Mouse (Mus musculus): ENCODE data around the gene Irak3. TPM values are rescaled to one million over a fixed set of nuclear protein-coding genes. Genes with fewer than 3 reads are reported as not detected.

The Irak3 gene
- polyA plus RNA-seq, 1 experiment, result 0.62 TPM

DNA sequence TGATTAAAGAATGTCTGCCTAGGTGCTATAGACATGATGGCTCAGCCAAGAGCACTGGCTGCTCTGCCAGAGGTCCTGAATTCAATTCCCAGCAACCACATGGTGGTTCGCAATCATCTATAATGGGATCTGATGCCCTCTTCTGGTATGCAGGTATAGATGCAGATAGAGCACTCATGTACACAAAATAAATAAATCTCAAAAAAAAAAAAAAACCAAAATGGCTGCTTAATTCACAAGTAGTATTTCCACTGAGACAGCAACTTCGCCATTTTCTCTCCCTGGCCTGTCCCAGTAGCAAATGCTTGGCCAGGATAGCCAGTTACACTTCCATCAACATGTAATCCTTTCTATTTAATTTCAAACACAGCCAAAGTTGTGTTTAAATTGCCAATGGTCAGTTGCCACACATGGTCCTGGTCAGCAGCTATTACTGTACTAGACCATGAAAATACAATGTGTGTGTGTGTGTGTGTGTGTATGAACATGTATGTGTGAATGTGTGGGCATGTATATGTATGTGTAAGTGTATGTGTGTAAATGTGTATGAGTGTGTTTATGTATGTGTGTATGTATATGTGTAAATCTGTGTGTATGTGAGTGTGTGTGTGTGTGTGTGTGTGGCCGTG, 90.1 kb downstream of the Irak3 start:
- H3K4me3 ChIP-seq (replicated peaks; ENCODE audit: insufficient read depth, low read depth, low read length), result peak overlapping the region; percentile 97
- H3K27me3 ChIP-seq (ENCODE audit: control insufficient read depth, insufficient read depth, low read length), result no peaks in the 10 kb centered on the region
- WGBS, result 75% methylated on average over 3 of the region's 3 CpGs
- TF ChIP-seq POLR2A (IDR thresholded peaks at IDR 0.05; ENCODE audit: borderline replicate concordance, insufficient read depth, low read length) (no peak), CTCF (IDR thresholded peaks at IDR 0.05; ENCODE audit: borderline replicate concordance, insufficient read depth, low read depth, low read length) (no peak)
- DNase-seq, result no peak
- no peak overlapping the region for H3K27ac ChIP-seq (ENCODE audit: insufficient read depth, low read length)
- no peaks in the 10 kb centered on the region for H3K4me1 ChIP-seq (ENCODE audit: control insufficient read depth, insufficient read depth, low read length)

DNA sequence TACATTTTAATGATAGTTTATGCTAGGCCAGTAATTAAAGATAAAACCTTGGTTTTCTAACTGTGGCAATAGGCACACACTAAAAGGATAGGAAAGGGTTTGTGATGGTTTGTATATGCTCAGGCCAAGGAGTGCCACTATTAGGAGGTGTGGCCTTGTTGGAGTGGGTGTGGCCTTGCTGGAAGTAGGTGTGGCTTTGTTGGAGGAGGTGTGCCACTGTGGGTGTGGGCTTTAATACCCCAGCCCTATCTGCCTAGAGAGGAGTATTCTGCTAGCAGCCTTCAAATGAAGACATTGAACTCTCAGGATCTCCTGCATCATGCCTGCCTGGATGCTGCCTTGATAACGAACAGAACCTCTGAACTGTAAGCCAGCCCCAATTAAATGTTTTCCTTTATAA, 101.1 kb downstream of the Irak3 start:
- Histone ChIP-seq H3K27me3 (ENCODE audit: control insufficient read depth, insufficient read depth, low read length) (no peaks in the 10 kb centered on the region), H3K4me3 (replicated peaks; ENCODE audit: insufficient read depth, low read depth, low read length) (no peak overlapping the region), H3K4me1 (ENCODE audit: control insufficient read depth, insufficient read depth, low read length) (no peaks in the 10 kb centered on the region), H3K27ac (ENCODE audit: insufficient read depth, low read length) (no peak overlapping the region)
- TF ChIP-seq CTCF (IDR thresholded peaks at IDR 0.05; ENCODE audit: borderline replicate concordance, insufficient read depth, low read depth, low read length) (no peak), POLR2A (IDR thresholded peaks at IDR 0.05; ENCODE audit: borderline replicate concordance, insufficient read depth, low read length) (no peak)
- WGBS, result 83% methylated on average over 1 of the region's 1 CpGs
- DNase-seq, result no peak

DNA sequence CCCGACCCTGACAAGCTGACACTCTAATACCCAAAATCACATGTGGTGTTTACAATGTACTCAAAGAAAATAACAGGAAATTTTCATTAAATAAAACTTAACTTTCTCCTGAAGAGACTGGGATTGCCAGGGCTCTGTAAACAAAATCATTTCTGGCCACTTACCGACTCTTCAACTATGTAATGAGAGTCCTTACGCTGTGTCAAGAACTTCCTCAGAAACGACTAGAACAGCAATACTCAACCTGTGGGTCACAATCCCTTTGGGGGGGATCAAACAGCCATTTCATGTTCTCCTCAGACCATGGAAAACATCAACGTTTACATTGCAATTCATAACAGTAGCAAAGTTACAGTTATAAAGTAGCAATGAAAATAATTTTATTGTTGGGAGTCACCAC, 104.4 kb downstream of the Irak3 start:
- Histone ChIP-seq H3K27me3 (ENCODE audit: control insufficient read depth, insufficient read depth, low read length) (no peaks in the 10 kb centered on the region; the same call in 1 of the 2 replicates), H3K4me1 (ENCODE audit: control insufficient read depth, insufficient read depth, low read length) (no peaks in the 10 kb centered on the region), H3K4me3 (replicated peaks; ENCODE audit: insufficient read depth, low read depth, low read length) (no peak overlapping the region), H3K27ac (ENCODE audit: insufficient read depth, low read length) (no peak overlapping the region)
- WGBS, result 93% methylated on average over 5 of the region's 5 CpGs
- DNase-seq, result no peak
- no peak for TF ChIP-seq POLR2A (IDR thresholded peaks at IDR 0.05; ENCODE audit: borderline replicate concordance, insufficient read depth, low read length)

DNA sequence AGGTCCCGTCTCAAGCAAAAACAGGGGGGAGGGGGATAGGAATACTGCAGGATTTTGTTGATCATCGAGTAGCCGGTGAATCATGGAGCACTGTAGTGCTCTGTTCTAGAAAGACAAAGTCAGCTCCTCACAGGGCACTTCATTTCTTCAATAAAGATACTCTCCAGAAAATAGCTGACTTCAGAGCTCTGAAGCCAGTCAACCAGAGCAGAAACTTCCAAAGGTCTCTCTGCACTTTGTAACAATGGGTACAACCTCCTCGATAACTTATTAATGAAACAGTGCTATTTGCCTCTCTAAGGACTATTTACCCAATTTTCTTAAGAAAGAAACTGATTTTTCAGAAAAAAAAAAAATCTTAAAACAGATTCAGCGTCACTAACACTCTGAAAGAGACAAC, 106.2 kb downstream of the Irak3 start:
- 95% methylated on average over 5 of the region's 5 CpGs for WGBS
- TF ChIP-seq POLR2A (IDR thresholded peaks at IDR 0.05; ENCODE audit: borderline replicate concordance, insufficient read depth, low read length) (no peak), CTCF (IDR thresholded peaks at IDR 0.05; ENCODE audit: borderline replicate concordance, insufficient read depth, low read depth, low read length) (no peak)
- Histone ChIP-seq H3K27ac (ENCODE audit: insufficient read depth, low read length) (no peak overlapping the region), H3K4me3 (replicated peaks; ENCODE audit: insufficient read depth, low read depth, low read length) (no peak overlapping the region), H3K27me3 (ENCODE audit: control insufficient read depth, insufficient read depth, low read length) (no peaks in the 10 kb centered on the region; the same call in 1 of the 2 replicates), H3K4me1 (ENCODE audit: control insufficient read depth, insufficient read depth, low read length) (no peaks in the 10 kb centered on the region)
- DNase-seq, result no peak

- WGBS, result 93% methylated on average over 9 of the region's 9 CpGs
- Histone ChIP-seq H3K27me3 (ENCODE audit: control insufficient read depth, insufficient read depth, low read length) (no peaks in the 10 kb centered on the region; the same call in 1 of the 2 replicates), H3K4me1 (ENCODE audit: control insufficient read depth, insufficient read depth, low read length) (no peaks in the 10 kb centered on the region), H3K27ac (ENCODE audit: insufficient read depth, low read length) (no peak overlapping the region), H3K4me3 (replicated peaks; ENCODE audit: insufficient read depth, low read depth, low read length) (no peak overlapping the region)
- TF ChIP-seq CTCF (IDR thresholded peaks at IDR 0.05; ENCODE audit: borderline replicate concordance, insufficient read depth, low read depth, low read length) (no peak), POLR2A (IDR thresholded peaks at IDR 0.05; ENCODE audit: borderline replicate concordance, insufficient read depth, low read length) (no peak)
- no peak for DNase-seq
These were observed 106.8 kb downstream of the Irak3 start for GRCm38 (mm10) chr10:120095136-120095535.

- DNase-seq, result no peak
These were observed 109.4 kb downstream of the Irak3 start for GRCm38 (mm10) chr10:120092548-120092947.

More at GRCm38 (mm10) chr10:120092548-120092947, 109.4 kb downstream of the Irak3 start:
- H3K27me3 ChIP-seq (ENCODE audit: control insufficient read depth, insufficient read depth, low read length), result no peaks in the 10 kb centered on the region; the same call in 1 of the 2 replicates
- TF ChIP-seq POLR2A (IDR thresholded peaks at IDR 0.05; ENCODE audit: borderline replicate concordance, insufficient read depth, low read length) (no peak), CTCF (IDR thresholded peaks at IDR 0.05; ENCODE audit: borderline replicate concordance, insufficient read depth, low read depth, low read length) (no peak)
- no peaks in the 10 kb centered on the region for H3K4me1 ChIP-seq (ENCODE audit: control insufficient read depth, insufficient read depth, low read length)
- H3K4me3 ChIP-seq (replicated peaks; ENCODE audit: insufficient read depth, low read depth, low read length), result no peak overlapping the region
- H3K27ac ChIP-seq (ENCODE audit: insufficient read depth, low read length), result no peak overlapping the region
- WGBS, result 88% methylated on average over 12 of the region's 12 CpGs

Other genes with a start within 250 kb of the Irak3 start
- 3.8 and 4.6 TPM in 2 replicates for gene Helb, start 89.1 kb downstream of the Irak3 start, polyA plus RNA-seq (2012; rRNA removed)
- 122 and 127 TPM in 2 replicates for gene Tmbim4, start 540 bp downstream of the Irak3 start, polyA plus RNA-seq (2012; rRNA removed)
- gene Llph, start 24.9 kb upstream of the Irak3 start, polyA plus RNA-seq (2012; rRNA removed), result 30.1 and 35.8 TPM in 2 replicates